Mouse (Mus musculus): ENCODE measurements around the gene Dvl3.

Dvl3 gene

DNA sequence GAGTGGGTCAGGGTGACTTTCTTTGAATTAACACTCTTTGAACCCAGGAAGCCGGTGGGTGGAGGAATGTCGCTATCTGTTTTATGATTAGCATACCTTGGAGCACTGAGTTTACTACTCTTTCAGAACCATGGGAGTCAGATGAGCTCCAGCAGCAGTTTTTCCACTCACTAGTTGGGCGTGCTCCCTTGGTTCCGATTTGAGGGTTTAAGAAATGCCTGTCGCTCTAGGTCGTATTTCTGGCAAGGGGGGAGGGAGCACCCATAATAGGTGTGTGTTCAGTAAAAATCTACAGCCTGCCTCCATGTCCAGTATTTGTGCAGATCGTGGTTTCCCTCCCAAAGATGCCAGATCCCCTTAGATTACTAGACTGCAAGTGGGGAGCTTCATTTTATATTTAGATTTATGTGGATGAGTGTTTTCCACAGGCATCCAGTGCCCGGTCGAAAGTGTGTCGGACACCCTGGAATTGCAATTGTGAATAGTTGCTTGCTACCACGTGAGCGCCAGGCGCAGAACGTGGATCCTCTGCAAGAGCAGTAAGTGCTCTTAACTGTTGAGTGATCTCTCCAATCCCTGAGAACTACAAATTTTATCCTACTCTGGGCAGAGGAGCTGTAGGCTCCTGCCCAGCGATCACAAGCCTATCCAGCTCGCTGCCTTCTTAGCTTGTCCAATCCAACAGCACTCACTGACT lies 18.7 kb upstream of the Dvl3 start:
- DNase-seq: no peak

DNA sequence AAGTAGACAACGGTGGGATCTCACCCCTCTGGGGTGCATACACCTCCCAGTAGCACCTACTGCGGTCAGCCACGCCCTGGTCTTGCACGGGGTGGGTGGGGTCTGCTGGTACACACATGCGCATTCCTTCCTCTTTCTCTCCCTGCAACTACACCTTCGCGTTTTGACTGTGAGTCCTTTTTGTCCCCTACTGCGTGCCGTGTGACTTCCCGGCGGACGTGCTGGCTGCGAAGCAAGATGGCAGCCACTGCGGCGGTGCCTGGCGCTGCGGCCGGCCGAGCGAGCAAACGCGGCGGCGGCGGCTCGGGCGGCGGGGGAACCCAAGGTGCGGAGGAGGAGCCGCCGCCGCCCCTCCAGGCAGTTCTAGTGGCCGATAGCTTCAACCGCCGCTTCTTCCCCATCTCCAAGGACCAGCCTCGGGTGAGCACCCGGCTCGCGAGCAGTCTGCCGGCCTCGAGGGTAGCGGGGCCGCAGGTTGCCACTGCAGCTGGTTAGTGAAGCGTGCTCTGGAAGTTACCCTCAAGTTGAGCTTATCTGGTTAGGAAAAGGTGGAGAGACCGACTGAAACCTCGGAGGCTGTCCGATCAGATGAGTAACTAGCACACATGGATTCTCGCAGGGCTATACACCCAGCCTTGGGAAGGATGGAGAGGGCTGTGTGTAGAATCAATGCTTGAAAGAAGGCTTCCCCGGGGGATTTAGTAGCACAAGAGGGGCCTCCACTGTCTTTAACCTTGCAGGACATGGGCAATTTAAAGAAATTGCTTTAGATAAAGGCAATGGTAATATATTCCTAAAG lies 17.9 kb upstream of the Dvl3 start, which contains the start of gene Eif2b5:
Gene Eif2b5, plus strand, starts transcription at position 141 of the 799 bp plus-strand sequence.
- DNase-seq: peak; percentile 97

DNA sequence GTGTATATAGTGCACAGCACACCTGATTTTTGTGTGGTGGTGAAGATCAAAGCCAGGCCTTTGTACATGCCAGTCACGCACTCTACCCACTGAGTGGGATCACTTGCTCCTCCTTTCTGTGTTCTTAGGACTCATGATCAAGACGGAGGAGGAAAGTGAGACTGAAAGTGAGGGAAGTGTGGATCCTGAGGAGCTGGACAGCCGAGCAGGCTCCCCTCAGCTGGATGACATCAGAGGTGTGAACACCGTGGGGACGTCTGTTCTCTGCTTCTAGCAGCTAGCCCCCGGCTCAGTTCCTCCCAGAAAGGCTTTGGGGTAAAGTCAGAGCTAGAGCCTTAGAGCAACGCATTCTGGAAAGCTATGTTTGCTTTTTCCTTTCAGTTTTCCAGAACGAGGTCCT lies 10.8 kb upstream of the Dvl3 start:
- DNase-seq: no peak

- DNase-seq: peak; percentile 58
These were observed 7.4 kb upstream of the Dvl3 start for GRCm38 (mm10) chr16:20509349-20509748.

DNA sequence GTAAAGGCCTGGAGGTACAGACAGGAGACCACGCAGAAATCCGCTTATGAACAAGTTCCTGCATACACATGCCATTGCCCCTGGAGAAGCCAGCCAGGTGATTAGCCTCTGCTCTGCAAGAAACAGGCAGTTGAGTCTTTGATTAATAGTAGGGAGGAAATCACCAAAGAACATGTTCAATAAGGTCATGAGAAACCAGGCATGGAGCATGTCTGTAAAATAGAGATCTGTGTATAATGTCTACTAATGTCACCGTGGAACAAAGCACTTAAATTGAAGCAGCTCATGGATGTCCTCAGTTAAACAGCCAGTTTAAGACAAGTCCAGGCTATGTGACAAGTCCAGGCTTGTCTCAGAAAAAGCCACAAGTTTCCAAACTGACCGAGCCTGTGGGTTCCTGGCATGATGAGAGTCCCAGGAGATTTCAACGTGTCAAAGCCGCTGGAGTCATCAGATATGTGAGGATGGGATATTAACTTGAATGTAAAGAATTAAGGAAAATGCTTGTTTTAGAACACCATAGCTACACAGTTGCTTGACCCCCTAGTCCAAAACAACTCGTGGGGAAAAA lies 5.4 kb upstream of the Dvl3 start:
- DNase-seq: no peak

DNA sequence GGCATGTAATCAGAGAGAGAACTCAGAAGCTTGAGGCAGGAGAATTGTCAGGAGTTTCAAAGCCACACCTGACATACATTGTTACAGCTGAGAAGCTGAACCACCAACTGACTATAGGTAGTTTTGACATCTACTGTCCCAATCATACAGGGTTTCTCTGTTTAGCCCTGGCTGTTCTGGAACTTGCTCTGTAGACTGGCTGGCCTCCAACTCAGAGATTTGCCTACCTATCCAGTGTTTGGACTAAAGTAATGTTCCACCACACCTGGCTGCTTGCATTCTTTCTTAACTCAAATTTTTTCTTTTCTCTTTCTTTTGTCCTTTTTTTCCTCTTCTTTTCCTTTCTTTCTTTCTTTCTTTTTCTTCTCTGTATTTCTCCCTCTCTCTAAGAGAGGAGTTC lies 750 bp upstream of the Dvl3 start:
- no peak for DNase-seq

DNA sequence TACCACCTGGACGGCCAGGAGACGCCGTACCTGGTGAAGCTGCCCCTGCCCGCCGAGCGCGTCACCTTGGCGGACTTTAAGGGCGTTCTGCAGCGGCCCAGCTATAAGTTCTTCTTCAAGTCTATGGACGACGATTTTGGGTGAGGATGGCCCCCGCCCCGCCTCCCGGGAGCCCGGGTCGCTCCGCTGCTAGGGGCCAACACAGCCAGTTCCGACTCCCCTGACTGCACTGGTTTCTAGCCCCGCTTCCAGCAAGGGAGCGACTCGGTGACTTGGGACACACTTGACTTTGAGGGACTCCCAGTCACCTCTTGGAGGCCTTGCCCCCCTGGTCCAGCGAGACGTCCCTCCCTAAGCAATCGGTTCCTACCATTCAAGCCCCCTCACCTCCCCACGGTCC lies 434 bp downstream of the Dvl3 start:
- DNase-seq: no peak

DNA sequence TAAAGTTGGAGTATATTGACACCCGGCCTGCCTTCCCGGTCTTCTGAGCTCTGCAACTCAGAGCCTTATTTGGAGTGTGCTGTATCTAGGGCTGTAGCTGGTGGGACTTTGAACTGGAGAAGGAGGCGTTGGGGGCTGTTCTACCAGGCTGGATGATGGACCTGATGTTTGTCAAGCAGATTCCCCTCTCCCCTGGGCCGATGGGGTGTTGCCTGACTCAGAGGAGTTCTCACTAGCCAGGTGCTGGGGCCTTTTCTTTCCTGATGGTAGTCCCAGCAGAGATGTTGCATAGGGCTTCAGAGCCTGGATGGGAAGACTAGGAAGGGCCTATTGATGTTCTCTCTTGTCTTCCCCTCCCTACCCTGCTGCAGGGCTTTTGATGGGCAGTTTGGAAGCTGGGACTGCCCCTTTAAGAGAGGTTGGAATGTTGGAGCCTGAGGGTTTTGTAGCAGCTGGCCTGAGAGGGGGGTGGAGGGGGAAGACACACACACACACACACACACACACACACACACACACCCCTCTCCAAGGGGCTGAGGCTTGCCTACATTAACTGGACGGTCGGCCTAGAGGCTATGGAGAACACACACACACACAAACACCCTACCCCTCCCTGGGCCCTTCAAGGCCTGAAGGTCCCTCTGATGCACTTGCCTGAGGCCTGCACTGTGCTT lies 1.1 kb downstream of the Dvl3 start:
- DNase-seq: peak; percentile 90

- DNase-seq: no peak
These were observed 7.1 kb downstream of the Dvl3 start for GRCm38 (mm10) chr16:20523886-20524285.

GRCm38 (mm10) chr16:20528779-20529178 lies 12.0 kb downstream of the Dvl3 start:
- no peak for DNase-seq

DNA sequence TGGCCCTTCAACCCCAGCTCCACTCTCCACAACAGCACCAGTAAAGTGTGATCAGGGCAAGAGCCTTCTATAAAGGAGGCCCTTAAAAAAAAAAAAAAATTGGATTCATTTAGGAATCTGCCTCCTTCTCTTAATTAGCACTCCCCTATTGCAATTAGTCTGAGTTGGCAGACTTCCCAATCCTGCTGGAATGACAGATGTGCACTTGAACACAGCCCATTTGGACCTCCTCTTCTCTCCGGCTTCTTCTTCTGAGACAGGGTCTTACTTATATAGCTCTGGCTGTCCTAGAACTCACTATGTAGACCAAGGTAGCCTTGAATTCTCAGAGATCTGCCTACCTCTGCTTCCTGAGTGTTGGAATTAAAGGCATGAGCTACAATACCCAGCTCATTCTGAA lies 12.6 kb downstream of the Dvl3 start:
- DNase-seq: peak; percentile 27

GRCm38 (mm10) chr16:20530941-20531340 lies 14.2 kb downstream of the Dvl3 start:
- no peak for DNase-seq

- DNase-seq: no peak
These were observed 18.0 kb downstream of the Dvl3 start for GRCm38 (mm10) chr16:20534617-20535295.

DNA sequence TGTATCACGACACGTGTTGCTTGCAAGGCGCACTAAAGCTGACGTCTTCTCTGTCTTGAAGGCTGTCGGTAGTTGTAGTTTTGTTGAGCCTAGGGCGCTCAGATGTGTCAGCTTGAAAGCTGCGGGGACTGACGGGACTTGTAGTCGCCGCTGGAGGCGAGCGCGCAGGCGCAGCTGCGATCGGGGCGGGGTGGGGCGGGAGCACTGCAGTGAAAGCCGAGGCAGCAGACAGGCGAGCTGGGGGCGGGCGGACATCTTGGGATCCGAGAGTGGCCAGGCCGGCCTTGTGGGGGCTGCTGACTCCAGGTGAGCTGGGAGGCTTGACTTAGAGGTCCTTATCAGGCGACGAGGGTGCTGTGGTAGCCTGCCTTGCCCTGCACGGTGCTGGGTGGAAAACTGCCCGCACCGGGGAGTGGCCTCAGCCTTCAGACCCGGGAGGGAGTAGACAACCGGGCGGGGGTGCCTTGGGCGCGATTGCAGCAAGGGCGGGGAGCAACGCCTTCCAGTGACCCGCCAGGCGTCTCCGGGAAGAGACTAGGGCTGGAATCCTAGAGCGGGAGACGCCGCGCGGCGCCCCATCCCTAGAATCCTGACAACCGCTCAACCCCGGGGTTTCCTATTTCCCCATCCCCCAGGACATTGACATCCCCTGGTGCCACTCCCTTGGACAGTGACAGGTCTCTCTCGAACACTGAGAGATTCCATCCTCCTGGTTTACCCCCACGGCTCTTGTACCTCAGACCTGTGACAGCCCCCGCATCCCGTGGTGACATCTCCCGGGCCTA lies 18.7 kb downstream of the Dvl3 start, which contains the start of gene Ap2m1:
Gene Ap2m1, plus strand, starts transcription at position 183 of the 785 bp plus-strand sequence.
- DNase-seq: peak; percentile 100

DNA sequence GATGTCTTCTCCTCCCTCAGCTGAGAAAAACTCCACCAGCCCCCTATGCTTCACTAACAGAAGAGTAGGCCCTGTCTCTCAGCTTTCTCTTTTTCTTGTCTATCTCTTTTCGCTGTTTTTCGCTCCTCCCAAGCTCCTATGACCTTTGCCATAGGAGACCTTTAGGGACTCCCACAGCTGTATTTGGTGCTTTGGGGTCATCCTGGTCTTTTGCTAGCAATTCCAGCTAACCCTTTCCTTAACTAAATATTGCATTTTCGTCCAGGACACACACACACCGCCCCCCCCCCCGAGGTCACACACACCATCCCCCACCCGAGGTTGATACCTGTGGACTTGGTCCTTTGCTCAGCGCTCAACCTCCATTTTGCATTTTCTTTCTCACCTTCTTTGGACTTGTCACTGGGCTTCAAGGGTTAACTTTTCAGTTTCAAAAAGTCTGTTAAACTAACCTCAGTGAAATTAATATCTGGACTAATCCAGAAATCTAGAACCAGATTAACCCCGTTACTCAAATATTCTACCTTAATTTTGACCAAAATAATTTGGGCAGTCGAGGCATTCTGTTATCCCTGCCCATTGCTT lies 19.4 kb downstream of the Dvl3 start:
- DNase-seq: no peak

DNA sequence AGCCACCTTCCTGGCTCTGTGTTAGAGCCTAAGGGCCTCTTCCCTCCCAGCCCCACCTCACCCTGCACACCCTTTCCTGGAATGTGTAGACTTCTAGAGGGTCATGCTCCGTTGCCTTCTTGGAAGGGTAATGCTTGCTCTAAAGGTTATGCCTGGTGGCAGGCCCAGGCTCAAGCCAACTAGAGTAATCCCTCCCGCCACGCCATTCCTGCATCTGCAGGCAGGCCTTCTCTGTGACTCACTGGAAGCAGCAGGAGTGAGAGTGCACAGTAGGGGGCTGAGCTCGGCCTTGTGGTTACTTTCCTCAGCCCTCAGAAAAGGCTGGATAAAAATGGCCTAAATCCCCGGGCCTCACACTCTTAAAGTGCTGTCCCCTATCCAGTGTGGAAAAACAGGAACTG lies 20.3 kb downstream of the Dvl3 start:
- DNase-seq: no peak

DNA sequence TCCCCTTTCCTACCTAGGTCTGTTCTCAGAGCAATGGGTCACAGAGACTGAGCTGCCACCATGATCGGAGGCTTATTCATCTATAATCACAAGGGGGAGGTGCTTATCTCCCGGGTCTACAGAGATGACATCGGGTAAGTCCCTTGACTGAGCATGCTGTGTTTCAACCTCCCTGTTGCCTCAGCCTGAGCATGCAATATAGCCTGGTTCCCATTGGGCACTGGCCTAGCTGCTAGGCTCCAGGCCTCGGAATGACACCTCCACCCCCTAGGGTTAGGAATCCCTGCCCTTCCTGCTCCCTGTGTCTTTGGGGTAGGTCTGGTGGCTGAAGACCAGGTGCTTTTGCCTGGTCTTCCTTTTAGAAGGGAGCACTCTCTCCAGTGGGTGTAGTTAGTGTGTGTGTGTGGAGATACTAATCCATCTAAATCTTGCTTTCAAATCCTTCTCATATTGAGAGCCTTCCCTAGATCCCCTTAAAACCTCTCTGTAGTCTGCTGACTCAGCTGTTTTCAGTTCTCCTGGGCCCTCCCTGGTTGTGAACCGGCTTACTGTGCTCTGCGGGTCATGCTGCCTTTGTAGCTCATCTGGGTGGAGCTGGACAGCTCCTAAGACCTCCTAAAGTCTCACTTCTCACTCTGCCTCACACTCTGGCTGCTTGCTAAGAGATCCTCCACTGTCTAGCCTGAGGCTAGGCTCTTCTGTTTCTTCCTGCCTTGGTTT lies 21.0 kb downstream of the Dvl3 start:
- peak; percentile 62 for DNase-seq

- DNase-seq: no peak
These were observed 22.9 kb downstream of the Dvl3 start for GRCm38 (mm10) chr16:20539649-20540048.

DNA sequence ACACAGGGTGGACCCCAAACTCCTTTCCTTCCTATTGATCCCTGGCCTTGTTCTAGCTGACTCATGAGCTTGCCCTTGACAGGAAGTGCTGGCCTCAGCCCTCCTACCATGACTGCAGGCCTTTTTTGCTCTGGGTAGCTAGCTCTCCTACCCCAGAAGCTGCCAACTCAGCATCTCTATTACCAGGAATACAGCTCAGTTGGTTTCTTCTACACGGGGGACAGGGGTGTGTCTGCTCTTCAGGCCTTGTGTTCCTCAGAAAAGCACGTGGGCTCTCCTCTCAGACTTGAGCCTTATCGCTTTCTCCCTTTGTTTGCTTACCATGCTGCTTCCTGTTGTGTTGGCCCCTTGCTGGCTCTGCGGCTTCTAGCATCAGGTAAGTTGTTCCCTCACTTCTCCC lies 23.7 kb downstream of the Dvl3 start:
- DNase-seq: no peak

DNA sequence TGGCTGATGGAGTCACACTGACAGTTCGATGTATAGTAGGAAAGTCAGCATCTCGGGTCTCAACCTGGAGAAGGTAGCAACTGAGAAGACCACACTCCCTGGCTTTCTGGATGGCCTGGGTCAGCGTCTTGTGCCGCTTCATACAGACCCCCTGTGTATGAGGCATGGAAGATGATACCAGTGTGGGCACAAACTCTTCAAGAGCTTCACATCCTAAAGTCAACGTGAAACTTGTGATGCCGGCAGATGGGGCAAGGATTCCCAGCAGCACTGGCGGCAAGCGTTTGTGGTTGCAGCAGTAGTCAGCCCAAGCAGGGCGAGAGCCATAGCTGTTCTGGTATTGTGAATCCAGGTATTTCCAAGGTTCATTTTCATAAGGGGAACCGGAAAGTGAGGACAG lies 28.9 kb downstream of the Dvl3 start:
- no peak for DNase-seq

DNA sequence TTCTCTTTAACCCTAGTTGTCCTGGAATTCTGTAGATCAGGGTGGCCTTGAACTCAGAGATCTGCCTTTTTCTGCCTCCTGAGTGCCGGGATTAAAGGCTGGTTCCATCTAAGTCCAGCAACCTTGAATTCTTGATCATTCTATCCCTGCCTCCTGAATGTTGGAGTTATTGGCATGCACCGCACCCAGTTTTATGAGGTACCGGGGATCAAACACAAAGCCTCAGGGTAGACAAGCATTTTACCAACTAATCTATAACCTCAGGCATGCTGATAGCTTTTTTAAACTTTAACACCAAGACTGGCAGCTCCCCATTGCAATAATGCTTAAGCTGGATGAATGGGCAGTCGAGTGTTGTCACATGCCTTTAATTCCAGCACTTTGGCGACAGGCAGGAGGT lies 30.6 kb downstream of the Dvl3 start:
- DNase-seq: no peak

Data from retina, postnatal 1 day (tissue).